Mouse (Mus musculus) neural tube, embryonic 10.5 days (tissue): Measurements from ENCODE around the gene Oog3.

ENCODE experiments used
- DNase-seq: peaks from one replicate; pipeline ENCODE4 v3.0.0-alpha.2; 2017; ENCODE audit warnings: low spot score; ENCODE audit errors: extremely low spot score

Oog3 gene

GRCm38 (mm10) chr4:144162563-144162962 is at the start of gene Oog3:
TSS of gene Oog3 (minus strand) at chr4:144162663.
- no peak for DNase-seq

- no peak for DNase-seq
Observed at GRCm38 (mm10) chr4:144190419-144190818, 28.0 kb upstream of the Oog3 start, which contains the start of gene Oog2. TSS of gene Oog2 (plus strand) at chr4:144190719.
